Mouse (Mus musculus): ENCODE measurements at regions not wholly inside any gene's neighbourhood (a gene's known extent, or its start where the extent isn't known, plus 50 kb on each side); places are given as distances from the start of the nearest gene placed in this dataset.

DNA sequence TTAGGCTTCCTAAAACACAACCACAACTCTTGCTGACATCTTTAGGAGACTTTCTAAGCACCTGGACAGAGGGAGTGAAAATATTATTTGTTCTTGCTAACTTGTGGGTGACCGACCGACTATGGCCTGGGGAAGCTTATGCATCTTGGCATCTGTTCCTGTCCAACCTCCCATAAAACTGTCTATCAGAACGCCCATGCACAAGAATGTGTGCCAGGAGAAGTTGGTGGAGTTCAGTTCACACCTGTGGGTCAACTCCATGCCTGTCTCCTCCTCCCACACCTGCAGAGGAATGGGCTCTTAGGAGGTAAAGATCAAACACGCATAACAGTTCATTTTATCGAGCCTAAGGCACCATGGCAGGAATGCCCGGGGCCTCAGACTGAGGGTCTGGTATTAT lies 232.7 kb upstream of the Elac2 start:
- TF ChIP-seq CTCF (IDR thresholded peaks at IDR 0.05 in 2 of 3, conservative IDR thresholded peaks at IDR 0.05 in 1 of 3; ENCODE audit: control insufficient read depth in 1 of 3, insufficient read depth in 1 of 3, low read depth in 2 of 3, low read length in 3 of 3, poor library complexity in 1 of 3, severe bottlenecking in 1 of 3) (no peak), TAL1 (IDR thresholded peaks at IDR 0.05; ENCODE audit: low read length) (no peak)

Data from MEL (cell line).